Mouse (Mus musculus): Measurements from ENCODE around the gene Ttc30a1.
"Not testable (repeated sequence)": the region's sequence is repeated elsewhere in the genome, so short reads cannot be mapped to it uniquely, and the experiment has no call there.

The Ttc30a1 gene

GRCm38 (mm10) chr2:75983091-75983490 is 1.3 kb upstream of the Ttc30a1 start:
- DNase-seq (ENCODE audit: low spot score in 2 of 2) = no peak

GRCm38 (mm10) chr2:75982626-75983025 is 859 bp upstream of the Ttc30a1 start:
- DNase-seq (ENCODE audit: low spot score in 2 of 2) = no peak

GRCm38 (mm10) chr2:75980933-75981439 is 781 bp downstream of the Ttc30a1 start:
- DNase-seq (ENCODE audit: low spot score in 2 of 2) = not testable (repeated sequence)

GRCm38 (mm10) chr2:75977752-75978368 is 3.9 kb downstream of the Ttc30a1 start, which contains the start of gene Ttc30a2:
Ttc30a2 (minus strand) TSS chr2:75978170.
- DNase-seq (ENCODE audit: low spot score in 2 of 2) = not testable (repeated sequence)

- DNase-seq (ENCODE audit: low spot score in 2 of 2) = not testable (repeated sequence)
Observed at GRCm38 (mm10) chr2:75976070-75976469, 5.7 kb downstream of the Ttc30a1 start.

- no peak for DNase-seq (ENCODE audit: low spot score in 2 of 2)
Observed at GRCm38 (mm10) chr2:75974131-75974530, 7.6 kb downstream of the Ttc30a1 start.

GRCm38 (mm10) chr2:75964972-75965371 is 16.8 kb downstream of the Ttc30a1 start:
- peak; percentile 31 to 47 for DNase-seq (ENCODE audit: low spot score in 2 of 2)

GRCm38 (mm10) chr2:75964512-75964911 is 17.3 kb downstream of the Ttc30a1 start:
- peak; percentile 39 to 61 for DNase-seq (ENCODE audit: low spot score in 2 of 2)

- DNase-seq (ENCODE audit: low spot score in 2 of 2) = no peak
Observed at GRCm38 (mm10) chr2:75964051-75964450, 17.7 kb downstream of the Ttc30a1 start.

- DNase-seq (ENCODE audit: low spot score in 2 of 2) = no peak
Observed at GRCm38 (mm10) chr2:75963211-75963840, 18.4 kb downstream of the Ttc30a1 start.

- DNase-seq (ENCODE audit: low spot score in 2 of 2) = no peak
Observed at GRCm38 (mm10) chr2:75960366-75961330, 21.1 kb downstream of the Ttc30a1 start.

GRCm38 (mm10) chr2:75959850-75960365 is 21.9 kb downstream of the Ttc30a1 start:
- DNase-seq (ENCODE audit: low spot score in 2 of 2) = peak in 1 of 2 experiments; percentile 6

- DNase-seq (ENCODE audit: low spot score in 2 of 2) = peak in 1 of 2 experiments; percentile 3
Observed at GRCm38 (mm10) chr2:75959183-75959849, 22.5 kb downstream of the Ttc30a1 start.

GRCm38 (mm10) chr2:75955709-75956108 is 26.1 kb downstream of the Ttc30a1 start:
- DNase-seq (ENCODE audit: low spot score in 2 of 2) = no peak

- no peak for DNase-seq (ENCODE audit: low spot score in 2 of 2)
Observed at GRCm38 (mm10) chr2:75953320-75953719, 28.4 kb downstream of the Ttc30a1 start.

- no peak for DNase-seq (ENCODE audit: low spot score in 2 of 2)
Observed at GRCm38 (mm10) chr2:75950685-75951084, 31.1 kb downstream of the Ttc30a1 start.

- DNase-seq (ENCODE audit: low spot score in 2 of 2) = peak; percentile 72 to 73
Observed at GRCm38 (mm10) chr2:75938117-75939063, 43.4 kb downstream of the Ttc30a1 start, which contains the start of gene Ttc30b. Ttc30b (minus strand) TSS chr2:75938585.

GRCm38 (mm10) chr2:75937520-75938116 is 44.1 kb downstream of the Ttc30a1 start:
- DNase-seq (ENCODE audit: low spot score in 2 of 2) = peak in 1 of 2 experiments; percentile 14

GRCm38 (mm10) chr2:75936685-75937084 is 45.1 kb downstream of the Ttc30a1 start:
- not testable (repeated sequence) for DNase-seq (ENCODE audit: low spot score in 2 of 2)

Data from urinary bladder, postnatal 36 days (tissue).